Mouse (Mus musculus) small intestine, adult 2 months (tissue): ENCODE measurements around the gene Ube2l3. TPM values are rescaled to one million over a fixed set of nuclear protein-coding genes. Genes with fewer than 3 reads are reported as not detected.

Experiments used
- H3K27ac ChIP-seq: fragments of 200-500 bp; 2 replicates; pipeline ENCODE4 v1.5.1; 2012; ENCODE audit warnings: low read depth, low read length, control low read depth, inconsistent platforms; ENCODE audit not compliant: insufficient read depth
- H3K27me3 ChIP-seq: fragments of 200-500 bp; 2 replicates; pipeline ENCODE4 v1.6.1; 2012; ENCODE audit warnings: mild to moderate bottlenecking, moderate library complexity, low read length, inconsistent platforms; ENCODE audit not compliant: control insufficient read depth, insufficient read depth
- H3K36me3 ChIP-seq: fragments of 200-500 bp; 2 replicates; pipeline ENCODE4 v1.6.1; 2012; ENCODE audit warnings: mild to moderate bottlenecking, low read length, control low read depth, inconsistent platforms; ENCODE audit not compliant: control insufficient read depth, insufficient read depth
- H3K4me1 ChIP-seq: fragments of 200-500 bp; 2 replicates; pipeline ENCODE4 v1.6.1; 2012; ENCODE audit warnings: low read length, inconsistent platforms, mixed read lengths; ENCODE audit not compliant: control insufficient read depth, insufficient read depth, insufficient read length
- H3K4me3 ChIP-seq: fragments of 200-500 bp; 2 replicates; pipeline ENCODE4 v1.5.1; 2012; ENCODE audit warnings: low read depth, mild to moderate bottlenecking, control low read depth, inconsistent platforms, low read length, moderate library complexity
- CTCF ChIP-seq: fragments of 200-500 bp; IDR thresholded peaks from 2 replicates; pipeline ENCODE4 v1.5.1; 2012; ENCODE audit warnings: low read depth, mild to moderate bottlenecking, control low read depth, inconsistent platforms, low read length, moderate library complexity, mixed read lengths; ENCODE audit not compliant: insufficient replicate concordance, insufficient read length; ENCODE audit errors: extremely low read depth
- POLR2A ChIP-seq: fragments of 200-500 bp; IDR thresholded peaks from 2 replicates; pipeline ENCODE4 v1.6.1; 2012; ENCODE audit warnings: low read depth, mild to moderate bottlenecking, control low read depth, inconsistent platforms, low read length, moderate library complexity
- WGBS: fragments of 180-500 bp; shearing (Covaris S2); methylation state at CpG from one replicate; pipeline ENCODE4 v1.1.7; 2018; 5-methylcytosine and 5-hydroxymethylcytosine counted together
- polyA plus RNA-seq: library from polyadenylated mRNA; depleted of rRNA; stranded (reverse); fragments of >200 nt; gene quantifications from 2 replicates; pipeline ENCODE4 v1.2.3, GENCODE M21; 2012

Gene Ube2l3
- polyA plus RNA-seq, 1 experiment, result 62.7 TPM

DNA sequence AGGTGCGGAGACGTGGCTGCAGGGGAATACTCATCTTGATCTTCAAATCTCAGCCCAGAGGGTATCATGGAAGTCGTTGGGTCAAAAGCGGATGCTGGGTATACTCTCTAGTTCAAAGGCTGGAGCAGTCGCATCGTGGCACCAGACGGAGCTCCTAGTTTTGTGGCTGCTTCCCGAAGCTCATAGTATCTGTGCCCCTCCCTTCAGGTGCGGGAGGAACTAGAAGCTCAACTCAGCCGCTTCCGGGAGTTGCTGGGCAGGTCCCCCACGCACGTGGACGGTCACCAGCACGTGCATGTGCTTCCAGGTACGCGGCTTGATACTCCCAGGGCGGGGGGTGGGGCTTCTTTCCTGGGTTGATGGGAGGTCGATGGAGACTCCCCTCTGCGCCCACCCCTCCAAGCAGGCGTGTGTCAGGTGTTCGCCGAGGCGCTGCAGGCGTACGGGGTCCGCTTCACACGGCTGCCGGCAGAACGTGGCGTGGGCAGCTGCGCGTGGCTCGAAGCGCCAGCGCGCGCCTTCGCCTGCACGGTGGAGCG, 55.0 kb downstream of the Ube2l3 start:
- TF ChIP-seq POLR2A (peak; percentile 28; the same call in 1 of the 2 replicates), CTCF (no peak)
- Histone ChIP-seq H3K27me3 (no peaks in the 10 kb centered on the region), H3K4me3 (peak overlapping the region; percentile 77), H3K36me3 (peaks cover under 1% of the 10 kb centered on the region; the same call in 1 of the 2 replicates), H3K27ac (peak overlapping the region; percentile 44), H3K4me1 (peaks cover 27% of the 10 kb centered on the region)
- WGBS, result 1% methylated on average over 41 of the region's 41 CpGs

DNA sequence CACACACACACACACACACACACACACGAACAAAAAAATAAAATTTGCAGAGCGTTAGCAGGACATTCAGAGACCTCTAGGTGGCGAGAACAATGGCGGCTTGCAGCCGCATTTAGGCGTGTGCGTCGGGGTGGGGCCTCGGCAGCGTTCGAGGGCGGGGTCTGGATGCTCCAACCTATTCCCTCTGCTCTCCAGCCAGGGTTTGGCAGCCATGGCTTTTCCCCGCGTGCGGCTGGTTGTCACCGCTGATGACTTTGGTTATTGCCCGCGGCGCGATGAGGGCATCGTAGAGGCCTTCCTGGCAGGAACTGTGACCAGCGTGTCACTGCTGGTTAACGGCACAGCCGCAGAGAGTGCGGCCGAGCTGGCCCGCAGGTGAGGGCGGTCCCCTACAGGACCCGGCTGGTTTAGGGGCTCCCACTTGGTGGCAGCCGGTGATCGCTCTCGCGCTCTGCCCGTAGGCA, 55.6 kb downstream of the Ube2l3 start, which contains the start of gene Ccdc116:
Ccdc116 (minus strand) TSS at position 458 of the 464 bp plus-strand sequence.
- H3K4me3 ChIP-seq, result peak within 1 kb of the TSS; percentile 77
- peaks cover 23% of the 10 kb centered on the region for H3K4me1 ChIP-seq
- H3K27ac ChIP-seq, result peak within 1 kb of the TSS; percentile 44
- H3K27me3 ChIP-seq, result no peaks in the 10 kb centered on the region
- TF ChIP-seq CTCF (peak; percentile 56; the same call in 1 of the 2 replicates), POLR2A (no peak; the same call in 1 of the 2 replicates)
- WGBS, result under 1% methylated on average over 34 of the region's 34 CpGs
- H3K36me3 ChIP-seq, result no peaks in the 10 kb centered on the region

- Histone ChIP-seq H3K4me3 (no peak within 1 kb of the TSS), H3K36me3 (no peaks in the 10 kb centered on the region), H3K27ac (no peak within 1 kb of the TSS), H3K27me3 (no peaks in the 10 kb centered on the region), H3K4me1 (peaks cover 10% of the 10 kb centered on the region)
- WGBS, result 47% methylated on average over 7 of the region's 7 CpGs
- TF ChIP-seq CTCF, result no peak
- TF ChIP-seq POLR2A, result no peak
Measured at GRCm38 (mm10) chr16:17144339-17144738, 58.1 kb downstream of the Ube2l3 start, which contains the start of gene Ydjc. Gene Ydjc, plus strand, starts transcription at chr16:17144621.

GRCm38 (mm10) chr16:17137355-17137754, 65.1 kb downstream of the Ube2l3 start:
- Histone ChIP-seq H3K27me3 (no peaks in the 10 kb centered on the region), H3K4me3 (no peak overlapping the region), H3K36me3 (no peaks in the 10 kb centered on the region), H3K27ac (no peak overlapping the region), H3K4me1 (no peaks in the 10 kb centered on the region)
- TF ChIP-seq POLR2A, result no peak
- WGBS, result 73% methylated on average over 15 of the region's 15 CpGs

DNA sequence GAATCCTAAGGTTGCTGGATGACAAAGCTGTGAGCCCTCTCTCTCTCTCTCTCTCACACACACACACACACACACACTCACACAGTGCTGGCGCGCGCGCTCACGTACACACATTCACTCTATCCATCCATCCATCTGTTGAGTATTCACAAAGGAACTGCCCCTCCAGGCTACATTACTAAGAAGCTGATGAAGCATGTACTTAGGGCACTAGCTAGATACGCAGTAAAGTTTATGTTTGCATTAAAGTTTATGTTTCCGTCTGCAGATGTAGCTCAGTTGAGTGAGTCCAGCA, 69.6 kb downstream of the Ube2l3 start:
- Histone ChIP-seq H3K27ac (no peak overlapping the region), H3K4me1 (peaks cover 3% of the 10 kb centered on the region; the same call in 1 of the 2 replicates), H3K27me3 (no peaks in the 10 kb centered on the region), H3K4me3 (no peak overlapping the region), H3K36me3 (no peaks in the 10 kb centered on the region)
- WGBS, result 33% methylated on average over 7 of the region's 7 CpGs
- TF ChIP-seq CTCF (no peak), POLR2A (no peak)

DNA sequence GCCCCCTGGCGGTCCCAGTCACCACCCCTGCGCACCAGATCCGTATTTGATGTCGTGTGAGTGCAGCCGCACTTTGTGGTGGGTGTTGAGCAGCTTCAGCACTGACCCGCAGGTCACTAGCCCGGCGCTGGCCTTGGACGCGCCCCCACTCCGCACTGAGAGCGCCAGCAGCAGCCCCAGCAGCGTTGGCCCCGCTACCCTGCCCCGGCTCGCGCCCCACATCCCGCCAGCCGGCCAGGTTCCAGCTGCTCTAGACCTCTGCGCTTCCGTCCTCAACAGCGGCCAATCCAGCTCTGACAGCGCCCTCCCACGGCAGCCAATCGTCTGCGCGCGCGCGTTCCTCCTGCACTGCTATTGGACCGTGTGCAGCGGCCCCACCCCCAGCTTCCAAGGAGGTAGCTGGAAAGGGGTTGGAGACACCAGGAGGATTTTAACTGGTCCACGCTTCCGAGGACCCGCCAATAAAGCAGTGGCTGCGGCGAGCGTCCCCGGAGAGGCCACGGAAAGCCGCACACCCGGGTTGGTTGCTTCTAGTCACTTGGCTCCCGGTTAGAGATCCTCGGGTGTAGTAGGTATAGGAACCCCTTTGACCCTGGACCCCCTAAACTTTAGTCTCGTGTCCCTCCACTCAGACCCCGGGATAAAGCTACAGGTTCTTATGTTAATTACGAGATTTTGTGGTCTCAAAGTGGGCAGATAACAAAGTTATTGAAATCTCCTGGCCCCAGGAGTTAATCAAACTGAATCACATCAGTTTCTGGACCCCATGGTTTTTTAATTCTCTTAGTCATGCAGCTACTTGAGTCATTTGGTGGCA, 70.2 kb downstream of the Ube2l3 start, which contains the start of gene Sdf2l1:
Sdf2l1 (minus strand) TSS at position 295 of the 817 bp plus-strand sequence.
- Histone ChIP-seq H3K27me3 (no peaks in the 10 kb centered on the region), H3K4me3 (peak within 1 kb of the TSS; percentile 89), H3K4me1 (peaks cover 3% of the 10 kb centered on the region; the same call in 1 of the 2 replicates), H3K27ac (peak within 1 kb of the TSS; percentile 7; the same call in 1 of the 2 replicates), H3K36me3 (no peaks in the 10 kb centered on the region)
- WGBS, result under 1% methylated on average over 47 of the region's 47 CpGs
- TF ChIP-seq CTCF (no peak), POLR2A (peak; percentile 75)

DNA sequence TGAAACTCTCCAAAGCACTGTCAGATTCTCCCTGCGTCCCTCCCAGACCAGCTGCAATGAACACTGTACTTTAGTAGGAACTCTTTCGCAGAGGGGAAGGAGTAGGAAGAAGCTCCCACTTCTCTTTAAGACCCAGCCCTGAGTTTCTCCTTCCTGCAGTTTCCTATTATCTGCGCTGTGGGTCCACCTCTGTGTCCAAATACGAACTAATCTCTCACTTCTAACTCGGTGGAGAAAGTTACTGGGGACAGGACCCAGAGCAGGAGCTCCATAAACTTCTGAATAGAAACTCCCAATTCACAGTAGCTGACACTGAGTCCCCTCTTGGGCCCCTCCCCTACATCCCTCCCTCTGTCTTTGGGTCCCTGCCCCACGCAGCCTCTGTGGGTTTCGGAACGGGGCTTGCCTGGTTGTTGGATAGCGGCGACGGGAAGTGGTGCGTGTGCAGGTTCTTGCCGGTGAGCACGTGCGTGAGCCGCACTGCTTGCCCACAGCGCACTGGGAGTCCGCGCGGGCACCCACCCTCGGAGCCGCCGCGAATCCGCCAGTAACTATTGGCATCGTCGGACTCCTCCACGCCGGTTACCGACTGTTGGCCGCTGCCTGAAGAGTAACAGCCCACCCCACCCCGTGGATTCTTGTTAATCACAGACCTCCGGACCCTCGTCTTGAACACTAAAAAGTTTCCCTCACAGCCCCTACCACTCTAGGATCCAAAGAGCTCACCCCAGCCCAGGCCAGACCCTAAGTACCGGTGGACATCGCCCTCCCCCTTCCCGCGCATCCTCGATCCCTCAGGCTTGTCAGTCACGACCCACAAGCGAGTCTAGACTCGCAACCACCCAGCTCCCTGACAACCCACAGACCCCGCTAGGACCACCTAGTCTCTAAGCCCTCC, 71.0 kb downstream of the Ube2l3 start:
- Histone ChIP-seq H3K4me3 (peak overlapping the region; percentile 89), H3K27ac (peak overlapping the region; percentile 7; the same call in 1 of the 2 replicates), H3K4me1 (peaks cover 3% of the 10 kb centered on the region; the same call in 1 of the 2 replicates), H3K27me3 (no peaks in the 10 kb centered on the region), H3K36me3 (no peaks in the 10 kb centered on the region)
- no peak for TF ChIP-seq POLR2A
- TF ChIP-seq CTCF, result peak; percentile 50; the same call in 1 of the 2 replicates
- 5% methylated on average over 43 of the region's 43 CpGs for WGBS
